Mouse (Mus musculus) thymus, postnatal 4 days (tissue): Measurements from ENCODE around the gene Plekhm3.

Experiments used
- DNase-seq: peaks from one replicate; pipeline ENCODE4 v3.0.0; 2021

The Plekhm3 gene

GRCm38 (mm10) chr1:64817709-64818108 is 138.9 kb downstream of the Plekhm3 start:
- DNase-seq = no peak

DNA sequence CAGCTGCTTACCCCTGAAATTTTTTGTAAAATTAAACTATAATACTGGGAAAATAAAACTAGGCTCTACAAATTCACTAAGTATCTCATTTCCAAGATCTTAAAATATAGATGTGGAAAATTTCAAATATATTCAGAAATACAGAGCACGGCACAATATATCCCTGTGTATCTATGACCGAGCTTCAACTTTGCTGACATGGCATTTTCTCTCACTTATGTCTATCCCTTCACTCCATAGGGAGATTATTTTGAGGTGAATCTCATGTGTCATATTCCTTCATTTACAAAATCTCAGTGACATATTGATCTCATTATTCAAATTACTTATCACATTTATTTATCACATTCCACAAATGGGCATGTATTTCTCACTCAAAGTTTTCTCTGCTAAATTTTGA is 143.4 kb downstream of the Plekhm3 start:
- DNase-seq = no peak

GRCm38 (mm10) chr1:64811956-64812355 is 144.7 kb downstream of the Plekhm3 start:
- no peak for DNase-seq

GRCm38 (mm10) chr1:64809085-64809484 is 147.5 kb downstream of the Plekhm3 start:
- DNase-seq = no peak

DNA sequence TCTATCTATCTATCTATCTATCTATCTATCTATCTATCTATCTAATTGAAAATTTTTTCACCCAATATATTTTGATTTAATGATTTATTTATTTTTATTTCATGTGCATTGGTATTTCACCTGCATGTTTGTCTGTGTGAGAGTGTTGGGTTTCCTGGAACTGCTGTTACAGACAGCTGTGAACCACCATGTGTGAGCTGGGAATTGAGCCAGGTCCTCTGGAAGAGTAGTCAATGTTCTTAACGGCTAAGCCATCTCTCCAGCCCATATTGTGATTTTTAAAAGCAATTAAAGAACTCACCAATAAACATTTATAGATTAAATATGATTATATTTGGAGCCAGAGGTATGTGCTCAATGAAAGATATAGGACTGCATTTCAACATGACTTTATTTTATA is 148.9 kb downstream of the Plekhm3 start:
- DNase-seq = no peak

- no peak for DNase-seq
Measured at GRCm38 (mm10) chr1:64805217-64805616, 151.4 kb downstream of the Plekhm3 start.

DNA sequence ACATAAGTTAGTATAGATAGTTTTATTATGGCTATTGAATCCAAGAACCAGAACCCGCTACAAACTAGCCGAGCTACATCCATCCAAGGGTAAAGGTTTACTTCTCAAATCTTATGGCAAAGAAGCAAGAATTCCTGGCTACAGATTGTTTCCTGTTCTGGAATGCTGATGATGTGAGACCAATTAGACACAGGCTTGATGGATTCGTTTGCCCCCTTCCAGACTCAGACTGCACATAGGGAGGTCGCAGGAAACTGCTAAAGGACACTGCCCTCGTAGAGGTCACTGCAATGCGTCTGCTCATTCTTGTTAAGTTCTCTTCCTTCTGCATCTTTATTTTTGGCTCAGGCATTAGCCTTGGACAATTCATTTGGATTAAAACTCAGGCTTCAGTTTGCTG is 154.0 kb downstream of the Plekhm3 start:
- no peak for DNase-seq

- DNase-seq = no peak
Measured at GRCm38 (mm10) chr1:64797621-64798020, 159.0 kb downstream of the Plekhm3 start.

- DNase-seq = no peak
Measured at GRCm38 (mm10) chr1:64796867-64797582, 159.6 kb downstream of the Plekhm3 start.

- DNase-seq = no peak
Measured at GRCm38 (mm10) chr1:64795284-64796040, 161.2 kb downstream of the Plekhm3 start.

- DNase-seq = no peak
Measured at GRCm38 (mm10) chr1:64794096-64794495, 162.5 kb downstream of the Plekhm3 start.

DNA sequence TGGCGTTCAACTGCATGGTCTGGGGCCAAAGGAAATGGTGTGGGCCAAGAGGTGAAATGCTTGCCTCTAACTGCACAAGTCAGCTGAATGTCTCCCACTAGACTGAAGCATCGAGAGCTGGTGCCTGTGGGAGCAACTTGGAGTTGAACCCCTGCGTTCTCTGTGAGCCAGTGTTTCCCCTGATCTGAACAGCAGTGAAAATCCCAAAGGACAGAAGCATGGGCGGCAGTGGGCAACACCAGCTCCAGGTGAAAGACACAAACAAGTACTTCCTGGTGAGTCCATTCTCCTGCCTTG is 163.4 kb downstream of the Plekhm3 start:
- DNase-seq = no peak

DNA sequence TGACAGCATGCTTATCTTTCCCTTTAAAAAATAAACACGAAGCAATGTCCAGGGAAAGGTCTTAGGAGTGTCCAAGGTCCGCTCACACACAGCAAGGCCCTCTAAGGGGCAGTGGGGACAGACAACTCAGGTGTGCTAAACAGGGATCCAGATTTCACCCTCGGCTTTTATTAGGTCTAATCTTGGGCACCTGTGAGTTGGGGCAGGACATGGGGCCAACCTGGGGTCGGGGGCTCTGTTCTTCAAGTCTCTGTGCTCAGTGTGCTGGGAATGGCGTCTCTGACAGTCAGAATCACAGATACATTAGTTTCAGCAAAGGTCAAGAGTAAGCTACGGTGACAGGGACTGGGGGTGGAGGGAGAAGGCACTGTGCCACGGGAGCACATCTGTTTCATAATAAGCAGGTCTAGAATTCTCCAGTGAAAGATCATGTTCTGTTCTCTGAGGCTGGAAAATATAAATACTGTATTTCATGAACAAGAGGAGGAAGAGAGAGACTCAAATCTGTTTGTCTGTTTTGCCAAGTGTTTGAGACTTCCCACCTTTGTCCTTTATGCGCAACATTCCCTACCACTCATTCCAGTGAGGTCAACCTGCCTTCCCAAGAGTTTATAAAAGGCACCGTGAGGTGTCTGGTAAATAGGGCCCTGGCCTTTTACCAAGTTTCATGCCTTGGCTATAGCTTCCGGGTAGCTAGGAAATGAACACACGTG is 163.9 kb downstream of the Plekhm3 start:
- no peak for DNase-seq

- no peak for DNase-seq
Measured at GRCm38 (mm10) chr1:64791826-64792225, 164.8 kb downstream of the Plekhm3 start.

DNA sequence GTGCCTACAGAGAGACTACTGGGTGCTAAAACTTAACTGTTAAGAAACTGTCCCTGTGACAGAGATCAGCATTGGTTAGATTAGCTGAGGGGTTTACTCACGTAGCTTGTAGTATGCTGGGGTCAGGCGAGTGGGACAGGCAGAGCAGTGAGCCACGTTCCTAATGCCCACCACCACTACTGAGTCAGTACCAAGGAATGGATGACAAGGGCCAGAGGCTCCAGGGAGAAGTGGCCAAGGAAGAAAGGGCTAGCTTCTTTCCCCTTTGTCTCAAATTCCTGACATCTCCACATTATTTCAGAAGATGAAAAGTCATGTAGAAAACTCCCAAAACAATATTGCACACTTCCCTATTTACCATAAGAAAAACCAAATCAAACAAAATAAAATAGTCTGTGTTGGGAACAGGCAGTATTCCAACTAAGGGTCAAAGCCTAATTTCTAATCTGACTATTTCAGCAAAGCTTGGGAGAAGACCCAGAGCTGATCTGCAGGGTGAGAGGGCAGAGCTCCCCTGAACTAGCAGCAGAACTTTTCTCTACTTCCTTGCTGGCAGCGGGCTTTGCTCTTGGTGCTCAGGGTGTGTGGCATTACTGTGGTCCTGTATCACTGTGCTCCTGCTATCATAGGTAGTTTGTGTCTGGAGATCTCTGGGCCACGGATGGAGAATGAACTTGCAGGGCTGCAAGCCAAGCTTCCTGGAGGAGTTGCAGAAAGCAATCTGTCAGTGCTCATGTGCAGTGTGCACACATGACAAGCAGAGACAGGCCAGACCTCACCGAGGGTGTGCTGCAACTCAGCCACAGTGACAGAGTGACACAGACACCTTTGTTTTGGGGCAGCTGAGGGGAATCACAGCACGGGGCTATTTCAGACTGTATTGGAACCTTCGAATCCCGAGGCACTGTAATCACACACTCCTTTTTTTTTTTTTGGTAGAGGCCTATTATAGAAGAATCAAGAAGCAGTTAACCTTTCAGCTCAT is 165.5 kb downstream of the Plekhm3 start:
- DNase-seq = no peak

GRCm38 (mm10) chr1:64787701-64788515 is 168.7 kb downstream of the Plekhm3 start:
- DNase-seq = no peak

GRCm38 (mm10) chr1:64779863-64780262 is 176.8 kb downstream of the Plekhm3 start:
- no peak for DNase-seq

DNA sequence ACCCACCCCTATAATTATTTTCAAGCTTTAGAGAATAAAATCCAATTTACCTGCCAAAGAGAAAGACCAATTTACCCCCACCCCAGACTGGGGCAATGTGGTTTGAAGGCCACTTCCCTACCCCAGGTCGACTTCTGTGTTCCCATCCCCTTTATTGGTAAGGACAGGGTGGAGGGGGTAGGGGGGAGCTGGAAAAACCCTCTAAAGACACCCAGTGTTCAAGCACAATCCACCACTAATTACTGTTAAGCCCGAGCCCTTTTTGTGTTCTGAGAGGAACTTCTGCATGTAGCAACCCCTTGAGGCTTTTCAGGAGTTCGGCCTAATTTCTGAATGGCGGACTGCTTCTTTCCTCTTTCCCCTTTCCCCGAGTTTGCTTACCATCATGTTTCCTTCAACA is 177.2 kb downstream of the Plekhm3 start:
- DNase-seq = no peak

GRCm38 (mm10) chr1:64773305-64773704 is 183.3 kb downstream of the Plekhm3 start:
- DNase-seq = no peak

DNA sequence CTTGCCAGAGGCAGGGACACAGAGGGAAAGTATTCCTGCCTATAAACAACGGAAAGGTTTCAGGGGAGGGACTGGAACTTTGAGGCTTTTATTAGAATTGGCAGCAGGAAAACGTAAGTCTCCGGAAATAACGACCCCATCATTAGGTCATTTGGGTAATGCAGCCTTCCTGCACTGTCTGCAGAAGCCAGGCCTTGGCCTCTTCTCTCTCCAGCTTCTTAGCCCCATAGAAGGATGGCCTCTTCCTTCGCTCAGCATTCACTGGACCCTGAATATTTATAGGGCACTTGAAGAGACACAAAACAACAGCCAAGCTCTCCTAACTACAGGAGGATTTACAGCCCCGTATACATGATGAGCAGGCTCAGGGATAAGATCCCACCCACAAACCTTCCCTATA is 186.5 kb downstream of the Plekhm3 start:
- DNase-seq = no peak

- no peak for DNase-seq
Measured at GRCm38 (mm10) chr1:64761646-64762045, 195.0 kb downstream of the Plekhm3 start.

DNA sequence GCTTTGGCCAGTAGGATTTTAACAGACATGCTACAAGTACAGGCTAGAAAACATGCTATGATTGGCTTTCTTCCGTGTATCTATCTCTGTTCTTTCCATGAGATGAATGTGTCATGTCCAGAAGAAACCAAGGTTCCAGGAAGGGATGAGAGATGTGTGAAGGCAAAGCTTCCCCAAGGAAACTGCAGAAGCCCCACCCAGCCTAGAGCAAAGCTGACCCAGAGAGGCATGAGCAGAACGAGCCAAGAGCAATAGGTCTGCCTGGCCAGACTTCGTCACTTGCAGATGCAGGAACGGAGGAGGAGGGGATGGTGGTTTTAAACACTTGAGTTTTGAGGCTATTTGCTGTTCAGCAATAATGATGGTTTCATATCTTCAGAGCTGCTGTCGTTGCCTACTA is 198.9 kb downstream of the Plekhm3 start:
- DNase-seq = no peak
